Mouse (Mus musculus) cerebellum, postnatal 25 days (tissue): ENCODE results near the gene Col26a1.

Source experiments
- DNase-seq, 2 experiments: peaks; one replicate each; pipeline ENCODE4 v3.0.0; 2021; ENCODE audit warnings: mixed read lengths in 2 of 2

Gene Col26a1

DNA sequence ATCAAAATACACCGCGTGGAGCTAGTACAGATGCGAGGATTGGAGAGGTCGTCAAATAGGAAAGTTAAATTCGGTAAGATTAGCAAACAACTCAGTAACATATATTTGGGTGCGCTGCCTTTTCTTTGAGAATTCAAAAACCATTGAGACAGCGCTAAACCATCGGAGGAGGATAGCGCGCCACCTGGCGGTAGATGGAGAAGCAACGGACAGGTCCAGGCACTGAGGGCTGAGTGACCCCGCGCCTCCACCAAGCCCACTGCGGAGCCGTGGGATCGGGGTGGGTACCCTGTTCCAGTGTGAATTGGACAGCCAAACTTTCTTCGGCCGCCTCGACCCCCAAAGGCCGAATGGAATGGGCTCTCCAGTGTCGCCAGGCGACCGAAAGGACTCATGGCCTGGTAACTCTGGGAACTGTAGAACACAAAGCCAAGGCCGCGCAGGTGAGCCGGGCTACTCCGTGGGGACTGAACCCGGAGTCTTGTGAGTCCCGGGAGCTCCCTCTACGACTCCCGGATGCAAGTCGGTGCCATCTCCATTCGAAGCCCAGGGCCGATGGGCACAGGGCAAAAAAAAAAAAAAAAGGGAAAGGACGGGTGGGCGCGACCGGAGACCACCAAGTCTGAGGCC lies 1.5 kb downstream of the Col26a1 start:
- DNase-seq = peak; percentile 83 to 90

DNA sequence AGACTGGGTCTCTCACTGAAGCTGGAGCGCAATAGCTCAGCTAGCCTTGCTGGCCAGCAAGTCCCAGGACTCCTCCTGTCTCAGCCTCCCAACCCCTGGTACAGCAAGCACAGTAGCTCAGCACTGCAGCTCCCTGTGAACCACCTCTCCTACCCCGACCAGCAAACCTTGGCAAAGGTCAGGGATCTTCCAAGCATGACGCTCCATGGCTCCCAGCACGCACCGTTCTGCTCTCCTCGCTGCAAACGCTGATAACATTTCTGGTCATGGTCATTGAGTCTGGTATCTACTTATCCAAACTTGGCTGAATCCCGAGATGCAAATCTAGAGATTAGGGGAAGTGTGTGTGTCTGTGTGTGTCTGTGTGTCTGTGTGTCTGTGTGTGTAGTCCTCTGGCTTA lies 2.9 kb downstream of the Col26a1 start:
- no peak for DNase-seq

DNA sequence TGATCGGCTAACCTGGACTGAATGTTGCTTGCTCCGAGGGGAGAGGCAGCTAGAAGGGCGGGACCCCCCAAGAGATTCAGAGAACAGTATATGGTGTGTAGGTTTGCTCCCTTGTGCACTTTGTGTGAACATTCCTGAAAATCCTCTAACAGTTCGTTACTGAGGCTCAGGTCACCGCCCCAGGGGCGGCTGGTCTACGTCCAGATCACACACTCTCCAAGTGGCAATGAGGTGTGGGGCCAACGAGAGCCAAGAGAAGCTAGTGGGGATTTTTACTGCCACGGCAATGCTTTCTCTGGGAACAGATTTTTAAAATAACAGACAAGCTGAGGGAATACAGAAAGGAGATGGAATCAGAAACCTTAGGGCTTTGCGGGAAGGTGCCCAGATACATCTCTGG lies 8.7 kb downstream of the Col26a1 start:
- no peak for DNase-seq

DNA sequence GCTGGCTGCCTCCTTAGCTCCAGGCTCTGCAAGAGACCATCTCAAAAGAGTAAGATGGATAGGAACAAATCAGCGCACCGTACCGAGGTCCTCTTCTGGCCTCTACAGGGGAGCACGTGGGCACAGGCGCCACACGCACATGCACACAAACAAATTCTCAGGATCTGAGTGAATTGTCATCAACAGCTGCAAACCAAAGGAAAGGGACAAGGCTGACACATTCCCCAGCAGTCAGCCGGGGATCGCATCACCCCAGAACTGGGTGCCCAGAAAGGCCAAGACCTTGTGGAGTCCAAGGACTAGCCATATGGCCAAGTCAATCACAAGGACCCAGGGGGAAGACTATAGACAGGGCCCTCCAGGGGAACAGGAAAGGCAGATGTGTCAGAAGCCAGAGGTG lies 10.6 kb downstream of the Col26a1 start:
- no peak for DNase-seq

DNA sequence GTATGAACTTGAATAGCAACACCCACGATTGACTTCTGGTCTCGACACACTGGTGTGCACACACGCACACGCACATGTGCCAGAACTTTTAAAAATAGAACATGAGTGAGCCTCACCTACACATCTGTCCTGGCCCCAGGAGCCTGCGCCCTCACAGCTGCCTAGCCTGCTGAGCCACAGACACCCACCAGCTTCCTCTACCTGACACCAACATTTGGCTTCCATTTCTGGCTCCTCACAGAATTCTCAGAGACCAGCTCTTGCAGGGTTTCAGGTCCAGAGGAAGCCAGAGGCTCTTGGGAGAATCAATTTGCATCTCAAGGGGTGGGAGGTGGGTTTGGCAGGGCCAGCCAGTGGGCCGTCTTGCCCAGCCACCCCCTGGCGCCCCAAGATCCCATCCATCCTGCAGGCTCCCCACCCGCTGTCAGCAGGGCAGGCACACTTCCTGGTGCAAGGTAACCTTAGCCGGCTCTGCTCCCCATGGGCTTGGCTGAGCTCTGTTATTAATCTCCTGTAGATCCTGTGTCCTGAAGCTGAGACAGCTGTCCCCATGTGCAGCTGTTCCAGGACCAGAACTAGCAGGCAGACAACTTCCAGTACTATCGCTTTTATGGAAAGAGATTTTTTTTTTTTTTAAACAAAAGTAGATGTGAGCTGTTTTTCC lies 13.4 kb downstream of the Col26a1 start:
- no peak for DNase-seq

DNA sequence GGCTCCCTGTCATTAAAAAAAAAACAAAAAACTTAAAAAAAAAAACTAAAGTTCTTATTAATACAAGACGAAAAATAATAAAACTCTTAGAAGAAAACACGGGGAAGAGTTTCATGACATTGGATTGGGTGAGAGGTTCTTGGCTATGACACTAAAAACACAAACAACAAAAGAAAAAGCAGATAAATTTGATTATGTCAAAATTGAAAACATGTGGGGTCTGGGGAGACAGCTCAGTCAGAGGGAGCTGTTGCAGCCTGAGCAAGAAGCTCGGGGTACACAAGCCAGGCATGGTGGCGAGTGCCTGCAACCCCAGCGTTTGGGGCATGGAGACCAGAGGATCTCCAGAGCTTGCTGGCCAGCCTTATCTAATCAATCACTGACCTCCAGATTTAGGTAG lies 15.3 kb downstream of the Col26a1 start:
- no peak for DNase-seq

DNA sequence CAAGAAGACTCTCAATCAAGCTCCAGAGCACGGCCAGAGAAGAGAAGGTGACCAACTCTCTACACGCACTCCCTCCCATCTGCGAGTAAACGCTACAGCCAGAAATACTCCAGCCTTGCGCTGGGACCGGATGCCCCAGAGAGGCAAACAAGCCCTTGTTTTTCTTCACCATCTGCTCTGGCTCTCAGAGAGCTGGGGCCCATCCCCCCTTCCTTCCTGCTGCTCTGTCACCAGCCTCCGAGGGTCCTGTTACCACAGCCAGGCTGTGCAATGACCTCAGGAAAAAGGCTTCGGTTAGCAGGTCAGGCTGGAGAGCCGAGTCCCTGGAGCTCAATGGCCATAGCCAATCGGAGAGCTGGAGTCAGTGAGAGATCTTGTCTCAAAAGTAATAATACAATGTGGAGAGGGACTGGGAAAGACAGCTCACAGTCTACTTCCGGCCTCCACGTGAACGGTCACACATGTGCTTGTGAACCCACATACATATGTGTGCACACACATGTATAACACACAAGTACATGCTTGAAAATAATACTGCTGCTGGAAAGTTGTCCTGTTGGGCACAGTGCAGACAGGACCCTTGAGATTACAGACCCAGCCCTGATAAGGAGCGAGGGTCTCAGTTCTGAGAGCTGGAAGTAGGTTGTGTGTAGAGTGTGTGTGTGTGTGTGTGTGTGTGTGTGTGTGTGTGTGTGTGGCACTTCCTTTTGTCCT lies 18.9 kb downstream of the Col26a1 start:
- peak; percentile 24 to 25 for DNase-seq

DNA sequence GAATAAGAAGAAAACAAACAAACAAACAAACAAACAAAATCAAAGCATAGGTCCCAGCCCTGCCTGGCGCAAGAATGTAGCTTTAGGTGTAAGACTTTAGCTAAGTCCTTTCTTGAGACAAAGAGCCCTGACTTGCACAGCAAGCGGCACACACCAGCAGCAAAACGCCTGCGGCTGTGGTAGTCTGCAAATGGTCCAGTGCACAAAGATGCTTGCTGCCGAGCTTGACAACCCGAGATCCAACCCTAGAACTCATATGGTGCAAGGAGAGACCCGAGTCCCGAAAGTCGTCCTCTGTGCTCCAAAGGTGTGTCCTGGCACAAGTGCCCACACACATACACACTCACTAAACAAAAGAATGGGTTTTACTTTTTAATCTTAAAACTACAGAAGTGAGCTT lies 19.7 kb downstream of the Col26a1 start:
- DNase-seq = no peak

DNA sequence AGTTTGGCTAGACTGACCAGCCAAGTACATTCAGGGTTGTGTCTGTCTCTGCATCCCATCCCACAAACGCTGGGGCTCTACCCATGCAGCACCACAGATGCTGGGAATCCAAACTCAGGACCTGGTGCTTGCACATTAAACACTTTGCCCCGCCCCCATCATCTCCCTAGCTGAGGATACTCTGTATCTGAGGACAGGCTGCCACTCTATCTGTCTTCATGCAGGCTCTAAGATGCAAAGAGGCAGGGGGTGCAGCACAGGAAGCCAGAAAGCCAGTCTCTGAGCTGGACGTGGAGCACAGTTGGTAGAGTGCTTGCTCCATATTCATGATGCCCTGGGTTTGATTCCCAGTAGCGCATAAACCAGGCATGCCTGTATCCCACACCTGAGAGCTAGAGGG lies 20.2 kb downstream of the Col26a1 start:
- no peak for DNase-seq

DNA sequence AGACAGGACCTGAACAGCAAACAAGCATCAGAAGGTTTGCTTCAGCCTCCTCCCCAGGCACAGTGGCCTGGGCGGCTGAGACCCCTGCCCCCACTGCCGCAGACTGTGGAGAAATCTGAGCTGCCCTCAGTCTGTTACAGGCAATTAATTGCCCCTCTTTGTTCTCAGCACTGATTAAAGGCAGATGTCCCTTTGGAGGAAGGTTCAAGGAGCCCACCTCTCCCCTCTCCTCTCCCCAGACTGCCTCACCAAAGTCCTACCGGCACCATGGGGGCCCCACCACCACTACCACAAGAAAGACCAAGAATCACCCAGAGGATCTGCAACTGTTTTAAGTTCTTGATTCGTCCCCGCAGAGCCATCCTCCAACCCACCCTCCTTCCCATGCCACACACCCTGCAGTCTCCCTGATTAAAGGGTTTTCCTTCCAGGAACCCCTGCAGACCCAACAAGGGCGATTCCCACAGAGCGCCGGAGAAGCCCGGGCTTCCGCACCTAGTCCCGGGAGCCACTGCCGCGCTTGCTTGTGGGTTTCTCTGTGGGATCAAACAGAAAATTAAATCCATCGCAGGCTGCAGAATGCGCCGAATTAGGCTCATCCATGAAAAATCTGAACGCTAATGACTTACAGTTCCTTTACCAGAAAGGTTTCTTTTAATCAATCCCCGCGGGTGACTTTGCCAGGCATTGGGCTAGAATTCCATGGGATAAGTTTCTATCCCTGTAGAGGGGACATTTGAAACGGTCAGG lies 21.6 kb downstream of the Col26a1 start:
- DNase-seq = no peak

DNA sequence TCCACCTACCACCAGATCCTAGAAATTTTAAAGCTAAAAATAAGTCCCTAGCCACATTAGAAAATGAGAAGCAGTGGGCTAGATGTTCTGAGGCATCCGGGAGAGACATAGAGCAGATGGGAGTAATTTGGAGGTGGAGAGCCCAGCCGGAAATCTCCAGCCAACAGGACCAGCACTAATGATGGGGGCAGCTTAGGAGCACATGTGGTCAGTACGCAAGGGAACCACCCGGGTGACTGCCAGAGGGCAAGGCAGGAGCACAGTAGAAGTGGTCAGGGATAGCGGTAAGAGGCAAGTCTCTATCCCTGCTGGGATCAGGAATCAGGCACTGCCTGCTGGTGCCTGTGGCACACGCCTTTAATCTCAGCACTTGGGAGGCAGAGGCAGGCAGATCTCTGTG lies 32.3 kb downstream of the Col26a1 start:
- DNase-seq = no peak

DNA sequence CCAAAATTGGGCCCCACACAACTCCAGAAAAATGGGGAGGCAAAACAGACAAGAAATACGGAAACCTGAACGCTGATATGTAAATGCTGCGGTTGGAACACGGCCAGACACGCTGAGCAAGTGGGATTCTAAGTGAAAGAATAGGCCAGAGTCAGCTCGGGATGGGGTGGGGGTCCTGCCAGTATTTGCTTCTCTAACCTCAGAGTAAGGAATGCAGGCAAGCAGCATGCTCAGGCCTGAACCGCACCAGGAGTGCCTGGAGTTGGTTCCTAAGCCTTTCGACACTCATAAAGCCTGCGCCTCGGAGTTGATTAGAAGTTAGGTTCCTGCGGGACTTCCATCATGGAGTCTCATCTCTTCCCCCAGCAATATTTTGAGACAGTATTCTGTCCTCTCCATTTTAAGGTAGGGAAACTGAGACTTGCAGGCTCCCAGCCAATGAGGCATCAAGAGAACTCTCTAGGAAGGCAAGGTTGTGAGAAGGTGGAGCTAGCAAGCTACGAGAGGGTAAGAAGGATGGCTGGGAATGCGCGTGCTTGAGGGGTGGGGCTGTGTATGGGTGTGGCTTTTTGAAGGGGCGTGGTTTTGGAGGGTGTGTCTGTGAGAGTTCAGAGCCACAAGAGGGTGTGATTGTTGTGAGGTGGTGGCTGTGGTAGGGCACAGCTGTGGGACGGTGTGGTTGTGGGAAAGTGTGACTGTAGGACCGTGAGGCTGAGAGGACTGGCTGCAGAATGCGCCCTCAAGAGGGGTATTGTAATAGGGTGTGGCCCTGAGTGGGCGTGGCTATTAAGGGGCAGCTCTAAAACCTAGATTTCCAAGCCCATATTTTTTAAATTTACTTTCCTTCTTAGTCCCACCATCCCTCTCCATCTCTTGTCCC lies 36.4 kb downstream of the Col26a1 start:
- no peak for DNase-seq

DNA sequence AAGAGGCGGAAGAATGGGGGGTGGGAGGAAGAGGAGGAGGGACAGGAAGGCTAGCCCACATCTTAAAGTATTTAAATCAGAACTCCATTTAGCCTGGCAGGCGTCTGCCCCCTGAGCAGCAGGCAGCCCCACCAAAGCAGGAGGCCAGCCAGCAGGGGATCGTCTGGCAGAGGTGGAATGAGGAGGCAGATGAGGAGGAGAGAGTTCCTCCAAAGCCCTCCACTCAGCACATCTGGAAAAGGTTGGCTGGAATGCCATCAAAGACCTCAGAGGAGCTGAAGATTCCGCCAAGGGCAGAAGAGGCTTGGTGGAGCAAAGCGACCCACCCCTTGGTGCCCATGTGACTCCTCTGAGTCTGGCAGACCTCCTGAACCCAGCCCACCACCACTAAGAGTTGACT lies 39.1 kb downstream of the Col26a1 start:
- DNase-seq = no peak

DNA sequence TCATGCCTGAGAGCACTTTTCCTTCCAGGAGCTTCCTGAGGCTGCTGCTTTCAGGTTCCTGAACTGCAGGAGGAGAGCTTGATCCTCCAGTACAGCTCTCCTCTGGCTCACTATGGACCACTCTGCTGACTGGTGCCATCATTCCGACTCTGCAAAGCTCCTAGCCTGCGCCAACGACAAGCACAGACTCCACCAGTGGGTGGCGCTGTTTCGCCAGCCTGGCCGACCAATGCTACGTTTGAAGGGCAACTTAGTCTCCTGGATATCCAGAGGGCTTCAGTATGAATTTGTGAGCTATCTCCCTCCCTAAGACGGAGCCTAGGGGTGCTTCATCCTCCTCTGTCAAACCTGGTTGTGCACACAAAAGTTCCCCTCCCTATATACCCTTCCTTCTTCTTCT lies 43.0 kb downstream of the Col26a1 start:
- DNase-seq = peak; percentile 16 to 50

DNA sequence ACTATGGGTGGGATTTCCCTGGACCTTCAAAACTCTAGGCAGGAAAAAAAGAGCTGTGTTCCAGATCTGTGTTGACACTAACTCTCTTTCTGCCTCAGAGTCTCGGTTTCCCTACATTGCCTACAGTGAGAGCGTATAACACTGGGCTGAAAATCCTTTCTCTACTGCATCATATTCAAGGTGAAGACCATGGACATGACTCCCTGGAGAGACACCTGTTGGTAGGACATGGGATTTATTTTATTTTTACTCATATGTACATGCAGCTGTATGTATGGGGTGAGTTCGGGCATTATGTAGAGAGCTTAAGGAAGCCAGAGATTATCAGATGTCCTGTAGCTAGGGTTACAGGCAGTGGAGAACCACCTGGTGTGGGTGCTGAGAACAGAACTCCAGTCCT lies 50.0 kb downstream of the Col26a1 start:
- no peak for DNase-seq

DNA sequence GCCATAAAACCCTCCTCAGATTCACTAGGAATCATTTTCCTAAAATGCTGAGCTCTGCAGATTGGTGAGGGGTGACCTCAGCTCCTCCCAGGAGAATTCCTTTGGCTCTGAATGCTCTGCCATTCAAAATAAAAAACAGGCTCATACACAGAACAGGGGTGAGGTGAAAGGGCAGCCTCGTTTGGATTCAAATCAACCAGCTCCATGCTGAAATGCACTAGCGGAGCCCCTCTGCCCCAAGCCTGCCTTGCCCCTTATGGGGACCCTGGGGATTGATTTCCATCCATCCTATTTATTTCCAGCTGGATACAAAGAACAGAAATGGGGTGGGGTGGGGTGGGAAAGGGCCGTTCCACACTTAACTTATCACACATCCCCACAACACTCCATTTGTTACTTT lies 52.9 kb downstream of the Col26a1 start:
- DNase-seq = no peak

DNA sequence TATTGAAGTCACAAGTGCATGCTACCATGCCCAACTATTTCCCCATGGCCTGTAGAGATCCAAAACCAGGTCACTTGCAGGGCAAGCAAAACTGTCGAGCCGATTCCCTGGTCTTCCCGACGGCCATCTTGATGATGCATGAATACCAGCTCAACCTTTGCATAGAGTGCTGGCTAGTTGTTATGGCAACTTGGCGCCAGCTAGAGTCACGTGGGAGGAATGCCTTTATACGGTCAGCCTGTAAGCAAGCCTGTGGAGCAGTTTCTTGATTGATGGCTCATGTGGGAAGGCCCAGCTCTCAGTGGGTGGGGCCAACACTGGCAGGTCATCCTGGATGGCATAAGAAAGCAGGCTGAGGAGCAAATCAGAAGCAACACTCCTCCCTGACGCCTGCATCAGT lies 61.0 kb downstream of the Col26a1 start:
- no peak for DNase-seq

DNA sequence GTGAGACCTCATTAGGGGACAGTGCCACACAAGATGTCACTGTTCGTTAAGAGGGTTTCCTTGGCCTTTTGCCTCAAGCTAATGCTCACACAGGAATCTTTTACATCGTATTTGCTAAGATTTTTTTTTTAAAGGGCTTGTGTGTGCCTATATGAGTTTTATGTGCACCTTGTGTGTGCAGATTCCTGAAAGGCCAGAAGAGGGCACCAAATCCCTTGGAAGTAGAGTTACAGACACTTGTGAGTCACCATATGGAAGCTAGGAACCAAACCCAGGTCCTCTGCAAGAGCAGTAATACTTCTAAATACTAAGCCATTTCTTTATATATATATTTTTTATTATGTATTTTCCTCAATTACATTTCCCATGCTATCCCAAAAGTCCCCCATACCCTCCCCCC lies 62.1 kb downstream of the Col26a1 start:
- DNase-seq = no peak

DNA sequence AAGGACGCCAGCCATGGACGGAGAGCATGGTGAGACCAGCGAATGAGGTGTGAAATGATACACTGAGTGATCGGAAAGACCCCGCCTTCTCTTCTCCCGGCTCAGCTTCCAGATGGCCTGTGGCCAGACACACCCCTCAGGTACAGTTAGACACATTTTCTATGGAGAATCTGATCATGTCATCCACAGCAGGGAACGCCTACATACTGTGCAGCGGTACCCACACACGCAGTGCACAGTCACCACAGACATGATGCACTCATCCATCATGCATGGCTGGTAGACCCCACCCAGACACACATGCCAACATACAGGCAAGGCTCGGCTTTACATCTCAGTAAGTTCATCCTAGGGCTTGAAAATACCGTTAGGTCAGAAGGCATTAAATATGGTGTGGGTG lies 63.3 kb downstream of the Col26a1 start:
- no peak for DNase-seq

DNA sequence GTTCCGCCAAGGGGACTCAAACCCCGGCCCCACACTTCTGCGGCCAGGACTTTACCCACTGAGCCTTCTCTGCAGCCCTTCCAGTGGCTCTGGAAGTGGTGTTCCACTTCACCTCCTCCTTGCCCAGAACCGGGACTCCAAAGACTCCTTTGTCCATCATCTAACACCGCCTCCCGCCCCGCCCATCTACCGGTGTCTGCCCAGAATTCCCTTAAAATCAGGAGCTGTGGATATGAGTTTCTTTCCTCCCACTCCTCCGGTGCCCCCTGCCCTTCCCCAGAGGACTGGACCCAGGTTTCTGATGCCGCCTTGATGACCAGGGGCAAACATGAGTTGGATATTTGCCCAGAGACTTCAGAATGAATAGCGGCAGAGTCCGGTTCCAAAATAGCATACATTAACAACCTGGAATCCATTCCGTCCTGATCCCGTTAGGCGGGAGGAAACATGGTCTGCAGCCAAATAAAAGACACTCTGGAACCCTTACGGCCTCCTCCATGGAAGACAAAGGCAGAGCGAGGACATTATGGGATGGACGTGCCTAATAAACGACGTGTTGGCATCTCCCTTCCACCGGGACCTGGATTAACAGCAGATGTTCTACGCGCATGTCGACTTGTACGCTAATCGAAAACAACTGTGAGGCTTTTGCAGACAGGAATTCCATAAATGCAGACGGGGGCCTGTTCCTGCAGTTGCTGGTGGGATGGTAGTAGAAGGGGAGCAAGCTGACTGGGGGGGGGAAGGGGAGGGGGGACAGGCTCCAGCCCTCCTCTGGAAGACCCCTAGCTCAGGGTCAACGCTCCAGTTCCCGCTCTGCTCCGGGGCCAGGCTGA lies 72.3 kb downstream of the Col26a1 start:
- no peak for DNase-seq

DNA sequence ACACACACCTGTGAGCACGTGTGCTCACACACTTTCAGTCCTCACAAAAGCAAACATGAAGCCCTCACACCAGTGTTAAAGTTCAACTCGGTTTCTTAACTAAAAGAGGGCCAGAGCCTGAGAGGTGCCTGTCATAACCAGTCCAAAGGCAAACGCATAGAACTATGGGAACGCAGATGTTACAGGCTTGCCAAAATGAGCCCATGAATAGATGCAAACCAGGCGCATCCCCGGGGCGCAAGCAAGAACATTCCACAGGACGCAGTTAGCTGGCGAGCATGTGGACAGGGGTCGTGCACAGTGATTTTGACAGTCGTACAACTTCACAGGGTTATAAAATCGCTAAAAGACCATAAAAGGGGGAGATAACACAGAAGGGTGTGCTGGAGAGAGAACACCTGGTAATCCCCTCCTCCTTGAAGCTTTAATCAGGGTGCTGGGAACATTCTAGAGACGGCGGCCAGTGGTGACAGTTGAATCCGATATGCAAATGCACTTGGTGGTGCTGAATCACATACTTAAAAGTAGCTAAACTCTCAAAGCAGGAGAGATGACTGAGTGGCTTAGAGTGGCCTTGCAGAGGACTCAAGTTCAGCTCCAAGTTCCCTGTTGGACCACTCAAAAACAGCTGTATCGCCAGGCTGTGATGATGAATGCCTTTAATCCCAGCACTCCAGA lies 76.5 kb downstream of the Col26a1 start:
- DNase-seq = no peak
